ENCODE assay signal across 10 mouse cellular contexts in the genomic region with DNA sequence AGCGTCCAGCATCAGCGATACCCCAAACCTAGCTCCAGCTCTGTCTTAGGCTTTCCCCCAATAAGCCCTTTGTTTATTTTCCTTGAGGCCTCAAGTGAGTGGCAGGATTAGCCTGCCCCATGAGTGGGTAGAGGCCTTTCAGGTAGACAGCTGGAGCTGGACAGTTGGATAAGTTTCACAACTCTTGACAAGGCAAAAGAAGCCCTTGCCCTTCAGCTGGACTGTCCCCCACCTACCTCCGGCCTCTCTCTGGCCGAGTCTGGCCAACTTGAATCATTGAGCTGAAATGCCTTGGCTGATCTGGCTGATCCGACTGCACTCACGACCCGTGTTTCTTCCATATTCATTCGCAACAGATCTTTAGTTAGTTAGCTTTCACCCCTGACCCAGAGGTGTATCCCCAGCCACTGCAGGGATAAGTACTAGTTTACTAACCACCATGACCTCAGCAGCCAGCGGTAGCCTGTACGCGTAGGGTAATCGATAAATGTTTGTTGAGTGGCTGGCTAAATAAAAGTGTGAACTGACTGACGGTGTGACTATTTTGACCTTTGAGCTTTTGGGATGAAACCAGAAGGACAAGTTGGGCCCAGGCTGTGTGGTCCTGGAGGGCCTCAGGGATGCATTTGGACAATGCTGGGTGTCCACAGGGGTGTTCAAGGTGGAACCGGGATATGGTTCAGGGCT. TPM values are rescaled to one million over a fixed set of nuclear protein-coding genes. Genes with fewer than 3 reads are reported as not detected.
A peak's percentile ranks its signal among the peaks of the same experiment; 100 is the strongest.
DNase-seq lines count a peak whose midpoint lies in the region; ATAC-seq lines count a peak whose summit lies in the region.
"Had no signal": no experiment of that assay in that cellular context is flagged by ENCODE, and none has a peak within 500 bp of the region (broad histone marks: within the 10 kb centered on the region; RNA-seq: fewer than 3 reads in every experiment).

No protein-coding gene starts in this region.

- no peak for DNase-seq in hindbrain, embryonic 11.5 days (ENCODE audit: low spot score)
- DNase-seq in midbrain, embryonic 11.5 days (ENCODE audit: low spot score, missing footprints) = peak; percentile 82
- DNase-seq in cerebellum, adult 8-10 months = no peak
- DNase-seq in adrenal gland, adult 18-20 months (ENCODE audit: low spot score in 2 of 2) = no peak

- 81% methylated on average over 14 of the region's 14 CpGs for WGBS in hindbrain, embryonic 13.5 days
- WGBS in hindbrain, embryonic 11.5 days = 77% methylated on average over 14 of the region's 14 CpGs
- 74% methylated on average over 14 of the region's 14 CpGs for WGBS in midbrain, embryonic 11.5 days
- WGBS in midbrain, embryonic 15.5 days = 77% methylated on average over 14 of the region's 14 CpGs
- WGBS in limb, embryonic 15.5 days = 75% methylated on average over 14 of the region's 14 CpGs

- no peak for ATAC-seq in hindbrain, embryonic 13.5 days (ENCODE audit: low FRiP score)
- ATAC-seq in hindbrain, embryonic 11.5 days (ENCODE audit: low FRiP score) = no peak
- no peak for ATAC-seq in midbrain, embryonic 11.5 days (ENCODE audit: low FRiP score)
- no peak for ATAC-seq in midbrain, embryonic 15.5 days (replicated peaks)
- ATAC-seq in limb, embryonic 15.5 days (ENCODE audit: insufficient number of reproducible peaks, low FRiP score, low TSS enrichment, low read depth) = no peak

- H3K27ac ChIP-seq in hindbrain, embryonic 13.5 days = no peak overlapping the region
- no peak overlapping the region for H3K27ac ChIP-seq in hindbrain, embryonic 11.5 days (ENCODE audit: low read depth, low read length)
- H3K27ac ChIP-seq in midbrain, embryonic 11.5 days (ENCODE audit: low read depth, low read length) = no peak overlapping the region
- no peak overlapping the region for H3K27ac ChIP-seq in midbrain, embryonic 15.5 days
- H3K27ac ChIP-seq in limb, embryonic 15.5 days = no peak overlapping the region

- H3K36me3 ChIP-seq in hindbrain, embryonic 13.5 days = no peaks in the 10 kb centered on the region
- no peaks in the 10 kb centered on the region for H3K36me3 ChIP-seq in hindbrain, embryonic 11.5 days (ENCODE audit: control insufficient read depth, insufficient read depth, low read length)
- no peaks in the 10 kb centered on the region for H3K36me3 ChIP-seq in midbrain, embryonic 11.5 days (ENCODE audit: control insufficient read depth, insufficient read depth, low read length)
- no peaks in the 10 kb centered on the region for H3K36me3 ChIP-seq in midbrain, embryonic 15.5 days (replicated peaks)
- H3K36me3 ChIP-seq in limb, embryonic 15.5 days = no peaks in the 10 kb centered on the region

- H3K27me3 ChIP-seq in hindbrain, embryonic 13.5 days = peaks cover 15% of the 10 kb centered on the region
- peaks cover 4% of the 10 kb centered on the region; the same call in 1 of the 2 replicates for H3K27me3 ChIP-seq in hindbrain, embryonic 11.5 days (ENCODE audit: control insufficient read depth, insufficient read depth, low read length)
- H3K27me3 ChIP-seq in midbrain, embryonic 11.5 days (ENCODE audit: control insufficient read depth, insufficient read depth, low read length) = no peaks in the 10 kb centered on the region; the same call in 1 of the 2 replicates
- H3K27me3 ChIP-seq in midbrain, embryonic 15.5 days (replicated peaks) = no peaks in the 10 kb centered on the region
- H3K27me3 ChIP-seq in limb, embryonic 15.5 days = peaks cover 4% of the 10 kb centered on the region; the same call in 1 of the 2 replicates

- no peak overlapping the region for H3K9ac ChIP-seq in hindbrain, embryonic 13.5 days
- no peak overlapping the region for H3K9ac ChIP-seq in hindbrain, embryonic 11.5 days (ENCODE audit: low read depth, low read length)
- H3K9ac ChIP-seq in midbrain, embryonic 11.5 days (ENCODE audit: low read length) = no peak overlapping the region
- no peak overlapping the region for H3K9ac ChIP-seq in midbrain, embryonic 15.5 days
- H3K9ac ChIP-seq in limb, embryonic 15.5 days = no peak overlapping the region

- no peak overlapping the region for H3K4me3 ChIP-seq in hindbrain, embryonic 13.5 days
- H3K4me3 ChIP-seq in hindbrain, embryonic 11.5 days (ENCODE audit: low read depth, low read length) = no peak overlapping the region
- no peak overlapping the region for H3K4me3 ChIP-seq in midbrain, embryonic 11.5 days (ENCODE audit: low read depth, low read length)
- H3K4me3 ChIP-seq in midbrain, embryonic 15.5 days = no peak overlapping the region
- no peak overlapping the region for H3K4me3 ChIP-seq in limb, embryonic 15.5 days

- peaks cover 3% of the 10 kb centered on the region for H3K9me3 ChIP-seq in hindbrain, embryonic 13.5 days
- no peaks in the 10 kb centered on the region for H3K9me3 ChIP-seq in hindbrain, embryonic 11.5 days (ENCODE audit: control insufficient read depth, low read length)
- no peaks in the 10 kb centered on the region for H3K9me3 ChIP-seq in midbrain, embryonic 11.5 days (ENCODE audit: control insufficient read depth, low read length)
- peaks cover 5% of the 10 kb centered on the region; the same call in 1 of the 2 replicates for H3K9me3 ChIP-seq in midbrain, embryonic 15.5 days
- H3K9me3 ChIP-seq in limb, embryonic 15.5 days = no peaks in the 10 kb centered on the region

- H3K4me1 ChIP-seq in hindbrain, embryonic 13.5 days (replicated peaks) = peaks cover 14% of the 10 kb centered on the region
- 0 out of 2 replicates have a peak, but pooled peaks cover 2% of the 10 kb centered on the region for H3K4me1 ChIP-seq in hindbrain, embryonic 11.5 days (replicated peaks; ENCODE audit: control insufficient read depth, insufficient read depth, low read length)
- H3K4me1 ChIP-seq in midbrain, embryonic 11.5 days (ENCODE audit: control insufficient read depth, insufficient read depth, low read length) = peaks cover 12% of the 10 kb centered on the region; the same call in 1 of the 2 replicates
- 0 out of 2 replicates have a peak, but pooled peaks cover 6% of the 10 kb centered on the region for H3K4me1 ChIP-seq in midbrain, embryonic 15.5 days
- H3K4me1 ChIP-seq in limb, embryonic 15.5 days = peaks cover 19% of the 10 kb centered on the region

- H3K4me2 ChIP-seq in hindbrain, embryonic 13.5 days = peak overlapping the region; percentile 57; the same call in 1 of the 2 replicates
- no peak overlapping the region for H3K4me2 ChIP-seq in hindbrain, embryonic 11.5 days (replicated peaks; ENCODE audit: low read depth, low read length)
- no peak overlapping the region for H3K4me2 ChIP-seq in midbrain, embryonic 11.5 days
- H3K4me2 ChIP-seq in midbrain, embryonic 15.5 days = no peak overlapping the region
- H3K4me2 ChIP-seq in limb, embryonic 15.5 days = peak overlapping the region; percentile 57; the same call in 1 of the 2 replicates

RNA-seq across cellular contexts. Expression of gene Tmem125, which starts 0.7 kb away (rescaled TPM):
- 0.12 and 0.13 TPM in 2 replicates for polyA plus RNA-seq in hindbrain, embryonic 13.5 days (2015; fragmentation: Nextera tagmentation; extraction: Ambion mirVana)
- 0.40 and 0.46 TPM in 2 replicates for polyA plus RNA-seq in hindbrain, embryonic 11.5 days (2014; fragmentation: Nextera tagmentation; extraction: Ambion mirVana)
- 0.11 and 0.22 TPM in 2 replicates for polyA plus RNA-seq in midbrain, embryonic 11.5 days (2014; fragmentation: Nextera tagmentation; extraction: Ambion mirVana)
- polyA plus RNA-seq in midbrain, embryonic 15.5 days (2015; fragmentation: Nextera tagmentation; extraction: Ambion mirVana) = 0.20 and 0.32 TPM in 2 replicates
- polyA plus RNA-seq in limb, embryonic 15.5 days (2015; fragmentation: Nextera tagmentation; extraction: Ambion mirVana) = 22.9 and 23.0 TPM in 2 replicates
- not detected for total RNA-seq in adrenal gland, adult 18-20 months (2021)

RNA-seq across cellular contexts. Expression of gene 2610528J11Rik, which starts 17.8 kb away (rescaled TPM):
- not detected in 2 replicates for polyA plus RNA-seq in hindbrain, embryonic 13.5 days (2015; fragmentation: Nextera tagmentation; extraction: Ambion mirVana)
- 0.77 and 2.1 TPM in 2 replicates for polyA plus RNA-seq in hindbrain, embryonic 11.5 days (2014; fragmentation: Nextera tagmentation; extraction: Ambion mirVana)
- 0.42 and 0.46 TPM in 2 replicates for polyA plus RNA-seq in midbrain, embryonic 11.5 days (2014; fragmentation: Nextera tagmentation; extraction: Ambion mirVana)
- polyA plus RNA-seq in midbrain, embryonic 15.5 days (2015; fragmentation: Nextera tagmentation; extraction: Ambion mirVana) = 0.18 TPM in 1 of 2 replicates, not detected in the other
- 13.5 and 14.2 TPM in 2 replicates for polyA plus RNA-seq in limb, embryonic 15.5 days (2015; fragmentation: Nextera tagmentation; extraction: Ambion mirVana)
- not detected for total RNA-seq in adrenal gland, adult 18-20 months (2021)
- total RNA-seq: heart, postnatal 36 days; layer of hippocampus, postnatal 14 days; megakaryocyte progenitor cell, adult 5-6 weeks had no signal

RNA-seq across cellular contexts. Expression of gene Tie1, which starts 54.7 kb away (rescaled TPM):
- polyA plus RNA-seq in hindbrain, embryonic 13.5 days (2015; fragmentation: Nextera tagmentation; extraction: Ambion mirVana) = 17.7 and 18.7 TPM in 2 replicates
- polyA plus RNA-seq in hindbrain, embryonic 11.5 days (2014; fragmentation: Nextera tagmentation; extraction: Ambion mirVana) = 8.8 and 12.2 TPM in 2 replicates
- polyA plus RNA-seq in midbrain, embryonic 11.5 days (2014; fragmentation: Nextera tagmentation; extraction: Ambion mirVana) = 9.1 and 9.5 TPM in 2 replicates
- polyA plus RNA-seq in midbrain, embryonic 15.5 days (2015; fragmentation: Nextera tagmentation; extraction: Ambion mirVana) = 16.8 and 17.1 TPM in 2 replicates
- 25.8 and 27.8 TPM in 2 replicates for polyA plus RNA-seq in limb, embryonic 15.5 days (2015; fragmentation: Nextera tagmentation; extraction: Ambion mirVana)
- 10 to 100 TPM; 36.1 to 41.7 TPM for total RNA-seq in adrenal gland, adult 18-20 months (2021)

Comparison
In these comparisons a context has a peak if more than half of its experiments do, and no peak if none do; other contexts are left out.
1. H3K4me2 ChIP-seq: peak in hindbrain, embryonic 13.5 days (single experiment) and limb, embryonic 15.5 days (single experiment); none in hindbrain, embryonic 11.5 days (single experiment), midbrain, embryonic 11.5 days (single experiment) and midbrain, embryonic 15.5 days (single experiment).
2. RNA of gene Tmem125, which starts 0.7 kb away (polyA plus RNA-seq): 22.9 to 23.0 TPM in limb, embryonic 15.5 days; 0.40 to 0.46 TPM in hindbrain, embryonic 11.5 days, 0.20 to 0.32 TPM in midbrain, embryonic 15.5 days, 0.12 to 0.13 TPM in hindbrain, embryonic 13.5 days and 0.11 to 0.22 TPM in midbrain, embryonic 11.5 days; every median in the first group is over 10 times any median in the second.